Mouse (Mus musculus): ENCODE results near the gene Tmem164. TPM values are rescaled to one million over a fixed set of nuclear protein-coding genes. Genes with fewer than 3 reads are reported as not detected.

Gene Tmem164
- total and polyA plus RNA-seq, 3 experiments = 41.1 to 110 (median 64.3) TPM

DNA sequence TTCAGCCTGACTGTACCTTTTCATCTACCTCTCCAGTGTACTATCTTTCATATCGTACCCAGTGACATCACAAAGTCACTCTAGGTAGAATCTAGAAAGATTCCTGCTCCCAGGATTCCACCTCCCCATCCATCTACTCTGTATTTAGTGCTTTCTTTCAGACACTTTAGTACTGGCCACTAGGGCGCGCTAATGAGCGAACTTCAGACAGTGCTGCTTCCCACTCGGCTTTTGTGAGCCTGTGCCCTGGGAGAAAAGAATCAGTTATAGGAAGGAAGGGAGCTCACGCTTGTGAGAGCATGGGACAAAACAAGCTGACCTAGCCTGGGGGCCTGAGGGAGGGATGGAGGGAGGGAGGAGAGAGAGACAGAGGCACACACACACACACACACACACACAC is 131.9 kb downstream of the Tmem164 start:
- no peak for DNase-seq (ENCODE audit: low spot score)
- Histone ChIP-seq H3K9me3 (replicated peaks) (no peaks in the 10 kb centered on the region), H3K4me3 (ENCODE audit: low read depth, low read length) (no peak overlapping the region), H3K27me3 (ENCODE audit: insufficient read depth, low read length) (no peaks in the 10 kb centered on the region), H3K36me3 (replicated peaks) (peaks cover 68% of the 10 kb centered on the region), H3K4me1 (ENCODE audit: insufficient read depth, low read depth, low read length) (peaks cover 3% of the 10 kb centered on the region; the same call in 1 of the 2 replicates)
- TF ChIP-seq TAL1 (conservative IDR thresholded peaks at IDR 0.05; ENCODE audit: low read depth, low read length) = no peak
- no peak for TF ChIP-seq CTCF (IDR thresholded peaks at IDR 0.05; ENCODE audit: low read depth, low read length)
- no peak for TF ChIP-seq GATA1 (IDR thresholded peaks at IDR 0.05; ENCODE audit: borderline replicate concordance, low read length)
- TF ChIP-seq GATA2 (IDR thresholded peaks at IDR 0.05; ENCODE audit: borderline replicate concordance, low read depth, low read length) = no peak
- no peak for TF ChIP-seq POLR2AphosphoS5 (IDR thresholded peaks at IDR 0.05; ENCODE audit: insufficient replicate concordance, low read depth, low read length)
- no peak for ATAC-seq (ENCODE audit: extremely low read depth, insufficient number of reproducible peaks, low FRiP score, poor library complexity, severe bottlenecking)

DNA sequence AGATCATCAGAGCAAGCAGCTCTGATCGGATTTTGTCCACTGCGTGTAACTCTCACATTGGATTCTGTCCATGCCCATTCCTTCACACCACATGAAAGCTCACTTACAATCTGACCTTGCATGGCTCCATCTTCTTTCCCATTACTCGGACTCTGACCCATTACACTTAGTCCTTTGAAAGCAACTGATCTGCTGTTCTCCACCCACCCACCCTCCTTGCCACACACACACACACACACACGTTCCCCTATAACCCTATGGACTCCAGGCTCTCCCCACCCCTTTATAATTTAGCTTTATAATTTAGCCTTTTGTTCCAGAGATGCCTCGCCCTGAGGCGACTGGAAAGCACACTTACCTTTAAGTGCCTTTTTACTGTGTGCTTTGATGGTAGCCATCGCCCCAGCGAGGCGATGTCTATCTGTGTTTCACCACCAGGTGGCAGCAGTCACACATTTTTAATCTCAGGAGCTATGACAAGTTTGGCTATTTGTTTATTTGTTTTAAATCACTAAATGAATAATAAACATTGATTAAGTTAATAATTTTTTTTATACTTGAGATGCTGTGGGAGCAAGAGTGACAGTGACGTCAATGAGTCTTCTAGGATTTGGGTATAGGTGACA is 137.0 kb downstream of the Tmem164 start:
- ATAC-seq (ENCODE audit: extremely low read depth, insufficient number of reproducible peaks, low FRiP score, poor library complexity, severe bottlenecking) (no peak), DNase-seq (ENCODE audit: low spot score) (no peak)
- H3K4me1 ChIP-seq (ENCODE audit: insufficient read depth, low read depth, low read length) = peaks cover 3% of the 10 kb centered on the region; the same call in 1 of the 2 replicates
- no peaks in the 10 kb centered on the region for H3K9me3 ChIP-seq (replicated peaks)
- H3K36me3 ChIP-seq (replicated peaks) = peaks cover 79% of the 10 kb centered on the region
- H3K4me3 ChIP-seq (ENCODE audit: low read depth, low read length) = no peak overlapping the region
- TF ChIP-seq TAL1 (conservative IDR thresholded peaks at IDR 0.05; ENCODE audit: low read depth, low read length) = no peak
- no peak for TF ChIP-seq CTCF (IDR thresholded peaks at IDR 0.05; ENCODE audit: low read depth, low read length)
- TF ChIP-seq POLR2AphosphoS5 (IDR thresholded peaks at IDR 0.05; ENCODE audit: insufficient replicate concordance, low read depth, low read length) = no peak
- no peak for TF ChIP-seq GATA2 (IDR thresholded peaks at IDR 0.05; ENCODE audit: borderline replicate concordance, low read depth, low read length)
- no peak for TF ChIP-seq GATA1 (IDR thresholded peaks at IDR 0.05; ENCODE audit: borderline replicate concordance, low read length)
- no peaks in the 10 kb centered on the region for H3K27me3 ChIP-seq (ENCODE audit: insufficient read depth, low read length)

DNA sequence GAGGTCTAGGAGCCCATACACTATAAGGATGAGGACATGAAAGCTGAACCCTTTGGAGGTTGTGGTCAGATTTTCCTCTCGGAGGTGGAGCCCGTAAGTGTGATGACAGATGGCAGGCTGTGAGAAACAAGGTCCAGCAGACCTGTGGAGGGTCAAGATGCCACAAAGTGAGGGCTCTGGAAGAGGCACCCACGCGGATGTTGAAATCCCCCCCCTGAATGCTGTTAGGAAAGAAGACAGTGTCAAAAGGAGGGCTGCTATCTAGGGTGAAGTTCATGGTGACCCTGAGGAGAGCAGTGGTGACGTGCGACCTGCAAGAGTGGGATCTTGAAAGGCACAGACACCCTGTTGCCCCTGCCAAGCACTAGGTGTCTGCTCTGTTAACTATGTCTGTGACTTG is 140.0 kb downstream of the Tmem164 start:
- DNase-seq (ENCODE audit: low spot score) (no peak), ATAC-seq (ENCODE audit: extremely low read depth, insufficient number of reproducible peaks, low FRiP score, poor library complexity, severe bottlenecking) (no peak)
- Histone ChIP-seq H3K36me3 (replicated peaks) (peaks cover 72% of the 10 kb centered on the region), H3K4me3 (ENCODE audit: low read depth, low read length) (no peak overlapping the region), H3K4me1 (ENCODE audit: insufficient read depth, low read depth, low read length) (no peaks in the 10 kb centered on the region), H3K27me3 (ENCODE audit: insufficient read depth, low read length) (no peaks in the 10 kb centered on the region), H3K9me3 (replicated peaks) (no peaks in the 10 kb centered on the region)
- TF ChIP-seq CTCF (IDR thresholded peaks at IDR 0.05; ENCODE audit: low read depth, low read length) (no peak), TAL1 (conservative IDR thresholded peaks at IDR 0.05; ENCODE audit: low read depth, low read length) (no peak), GATA1 (IDR thresholded peaks at IDR 0.05; ENCODE audit: borderline replicate concordance, low read length) (no peak), GATA2 (IDR thresholded peaks at IDR 0.05; ENCODE audit: borderline replicate concordance, low read depth, low read length) (no peak), POLR2AphosphoS5 (IDR thresholded peaks at IDR 0.05; ENCODE audit: insufficient replicate concordance, low read depth, low read length) (no peak)

- peaks cover 78% of the 10 kb centered on the region for H3K36me3 ChIP-seq (replicated peaks)
- TF ChIP-seq CTCF (IDR thresholded peaks at IDR 0.05; ENCODE audit: low read depth, low read length) (no peak), POLR2AphosphoS5 (IDR thresholded peaks at IDR 0.05; ENCODE audit: insufficient replicate concordance, low read depth, low read length) (no peak), TAL1 (conservative IDR thresholded peaks at IDR 0.05; ENCODE audit: low read depth, low read length) (no peak), GATA2 (IDR thresholded peaks at IDR 0.05; ENCODE audit: borderline replicate concordance, low read depth, low read length) (no peak), GATA1 (IDR thresholded peaks at IDR 0.05; ENCODE audit: borderline replicate concordance, low read length) (no peak)
- no peaks in the 10 kb centered on the region; the same call in 1 of the 2 replicates for H3K4me1 ChIP-seq (ENCODE audit: insufficient read depth, low read depth, low read length)
- H3K9me3 ChIP-seq (replicated peaks) = no peaks in the 10 kb centered on the region
- ATAC-seq (ENCODE audit: extremely low read depth, insufficient number of reproducible peaks, low FRiP score, poor library complexity, severe bottlenecking) = no peak
- no peak for DNase-seq (ENCODE audit: low spot score)
- no peaks in the 10 kb centered on the region for H3K27me3 ChIP-seq (ENCODE audit: insufficient read depth, low read length)
- no peak overlapping the region for H3K4me3 ChIP-seq (ENCODE audit: low read depth, low read length)
Measured at GRCm38 (mm10) chrX:142821846-142822245, 140.6 kb downstream of the Tmem164 start.

DNA sequence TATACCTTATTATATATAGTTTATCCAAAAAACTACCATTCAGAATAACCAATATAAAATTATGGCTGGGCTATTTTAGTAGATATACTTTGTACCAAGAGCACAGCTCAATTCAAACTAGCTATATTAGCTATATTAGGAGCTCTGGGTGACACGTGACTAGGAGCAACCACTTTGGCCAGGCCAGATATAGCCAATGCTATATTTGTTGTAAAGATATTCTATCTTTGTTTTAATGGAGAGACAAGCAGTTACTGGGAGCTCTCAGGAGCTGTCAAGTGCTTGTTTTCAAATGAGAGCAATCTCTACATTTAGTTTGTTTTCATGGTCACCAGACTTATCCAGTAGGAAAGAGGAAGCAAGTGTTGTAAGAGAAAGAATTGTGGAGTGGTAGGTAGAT is 144.1 kb downstream of the Tmem164 start:
- no peak for DNase-seq (ENCODE audit: low spot score)
- H3K36me3 ChIP-seq (replicated peaks) = peaks cover 72% of the 10 kb centered on the region
- TF ChIP-seq GATA2 (IDR thresholded peaks at IDR 0.05; ENCODE audit: borderline replicate concordance, low read depth, low read length) (no peak), GATA1 (IDR thresholded peaks at IDR 0.05; ENCODE audit: borderline replicate concordance, low read length) (no peak), TAL1 (conservative IDR thresholded peaks at IDR 0.05; ENCODE audit: low read depth, low read length) (no peak), POLR2AphosphoS5 (IDR thresholded peaks at IDR 0.05; ENCODE audit: insufficient replicate concordance, low read depth, low read length) (no peak), CTCF (IDR thresholded peaks at IDR 0.05; ENCODE audit: low read depth, low read length) (no peak)
- no peak for ATAC-seq (ENCODE audit: extremely low read depth, insufficient number of reproducible peaks, low FRiP score, poor library complexity, severe bottlenecking)
- no peak overlapping the region for H3K4me3 ChIP-seq (ENCODE audit: low read depth, low read length)
- no peaks in the 10 kb centered on the region for H3K9me3 ChIP-seq (replicated peaks)
- H3K27me3 ChIP-seq (ENCODE audit: insufficient read depth, low read length) = no peaks in the 10 kb centered on the region
- peaks cover 11% of the 10 kb centered on the region; the same call in 1 of the 2 replicates for H3K4me1 ChIP-seq (ENCODE audit: insufficient read depth, low read depth, low read length)

DNA sequence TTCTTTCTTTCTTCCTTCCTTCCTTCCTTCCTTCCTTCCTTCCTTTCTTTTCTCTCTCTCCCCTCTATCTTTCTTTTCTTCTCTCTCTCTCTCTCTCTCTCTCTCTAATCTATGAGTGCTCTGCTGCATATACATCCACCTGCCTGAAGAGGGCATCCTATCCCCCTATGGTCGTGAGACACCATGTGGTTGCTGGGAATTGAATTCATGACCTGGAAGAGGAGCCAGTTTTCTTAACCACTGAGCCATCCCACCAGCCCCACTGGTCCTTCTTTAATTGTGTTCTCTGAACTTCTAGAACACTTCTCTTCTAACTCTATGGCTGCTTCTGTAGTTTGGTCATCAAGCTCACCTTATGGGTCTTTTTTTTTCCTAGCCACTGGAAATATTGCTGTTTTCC is 146.4 kb downstream of the Tmem164 start:
- Histone ChIP-seq H3K4me1 (ENCODE audit: insufficient read depth, low read depth, low read length) (peaks cover 11% of the 10 kb centered on the region; the same call in 1 of the 2 replicates), H3K27me3 (ENCODE audit: insufficient read depth, low read length) (no peaks in the 10 kb centered on the region), H3K36me3 (replicated peaks) (peaks cover 72% of the 10 kb centered on the region), H3K4me3 (ENCODE audit: low read depth, low read length) (no peak overlapping the region), H3K9me3 (replicated peaks) (no peaks in the 10 kb centered on the region)
- DNase-seq (ENCODE audit: low spot score) (no peak), ATAC-seq (ENCODE audit: extremely low read depth, insufficient number of reproducible peaks, low FRiP score, poor library complexity, severe bottlenecking) (no peak)
- TF ChIP-seq GATA2 (IDR thresholded peaks at IDR 0.05; ENCODE audit: borderline replicate concordance, low read depth, low read length) = no peak
- no peak for TF ChIP-seq POLR2AphosphoS5 (IDR thresholded peaks at IDR 0.05; ENCODE audit: insufficient replicate concordance, low read depth, low read length)
- no peak for TF ChIP-seq CTCF (IDR thresholded peaks at IDR 0.05; ENCODE audit: low read depth, low read length)
- no peak for TF ChIP-seq GATA1 (IDR thresholded peaks at IDR 0.05; ENCODE audit: borderline replicate concordance, low read length)
- no peak for TF ChIP-seq TAL1 (conservative IDR thresholded peaks at IDR 0.05; ENCODE audit: low read depth, low read length)

Measured in G1E (cell line).